Mouse (Mus musculus): ENCODE measurements around the gene Aff3.

Aff3 gene

DNA sequence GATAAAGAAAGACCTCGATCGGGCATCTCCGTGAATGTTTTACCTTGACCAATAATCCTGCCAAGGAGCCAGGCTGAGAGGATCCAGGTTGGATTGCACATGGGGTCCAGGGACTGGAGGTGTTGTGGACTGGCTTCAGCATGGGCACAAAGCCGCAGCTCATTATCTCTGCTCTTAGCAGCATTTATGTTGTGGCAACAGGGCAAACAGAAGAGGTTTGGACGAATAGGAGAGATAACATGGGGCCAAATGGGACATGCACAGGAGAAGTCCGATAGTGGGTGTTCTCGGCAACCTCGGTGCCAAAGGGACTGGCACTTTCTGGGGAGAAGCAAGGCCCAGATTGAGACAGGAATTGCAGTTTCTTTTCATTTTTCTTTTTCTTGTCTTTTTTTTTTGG, 342.9 kb downstream of the Aff3 start:
- ATAC-seq (ENCODE audit: low TSS enrichment) = no peak

GRCm38 (mm10) chr1:38320971-38321305, 343.8 kb downstream of the Aff3 start:
- ATAC-seq (ENCODE audit: low TSS enrichment) = no peak

DNA sequence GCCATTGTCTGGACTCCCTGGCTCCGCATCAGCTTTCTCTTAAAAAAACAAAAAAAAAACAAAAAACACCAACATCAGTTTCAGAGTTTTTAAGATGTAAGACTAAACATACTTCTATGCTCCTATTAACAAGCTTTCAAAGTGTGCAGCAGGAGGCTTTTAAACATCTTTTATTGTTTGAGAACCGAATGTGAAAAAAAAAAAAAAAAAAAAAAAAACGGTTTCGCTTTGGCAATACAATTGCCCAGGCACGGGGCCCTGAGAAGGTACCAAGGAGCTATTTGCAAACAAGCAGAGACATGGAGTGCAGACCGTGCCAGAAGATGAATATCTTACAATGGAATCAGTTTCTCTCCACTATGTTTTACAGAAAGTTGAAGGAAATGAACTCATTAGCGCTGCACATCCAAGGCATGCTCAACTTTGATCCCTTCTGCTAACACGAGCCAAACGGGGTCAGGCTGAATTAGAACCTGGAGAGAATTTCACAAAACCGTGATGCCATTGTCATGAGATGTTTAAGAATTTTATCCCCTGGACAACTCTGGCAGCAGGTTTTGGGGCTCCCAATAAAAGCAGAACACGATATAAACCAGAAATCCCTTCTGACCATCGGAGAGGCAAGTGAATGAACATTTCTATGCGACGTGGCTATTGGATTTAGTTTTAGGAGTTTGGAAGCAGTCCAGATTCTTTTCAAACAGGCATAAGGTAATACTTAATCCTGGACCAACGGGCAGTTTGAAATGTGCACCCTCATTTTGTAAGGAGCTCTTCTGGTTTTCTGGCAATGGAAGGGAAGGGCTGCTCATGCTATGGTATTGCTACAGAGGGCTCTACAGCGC, 344.4 kb downstream of the Aff3 start:
- no peak for ATAC-seq (ENCODE audit: low TSS enrichment)

GRCm38 (mm10) chr1:38318614-38319013, 346.1 kb downstream of the Aff3 start:
- ATAC-seq (ENCODE audit: low TSS enrichment) = peak; percentile 31; the same call in 1 of the 2 replicates

DNA sequence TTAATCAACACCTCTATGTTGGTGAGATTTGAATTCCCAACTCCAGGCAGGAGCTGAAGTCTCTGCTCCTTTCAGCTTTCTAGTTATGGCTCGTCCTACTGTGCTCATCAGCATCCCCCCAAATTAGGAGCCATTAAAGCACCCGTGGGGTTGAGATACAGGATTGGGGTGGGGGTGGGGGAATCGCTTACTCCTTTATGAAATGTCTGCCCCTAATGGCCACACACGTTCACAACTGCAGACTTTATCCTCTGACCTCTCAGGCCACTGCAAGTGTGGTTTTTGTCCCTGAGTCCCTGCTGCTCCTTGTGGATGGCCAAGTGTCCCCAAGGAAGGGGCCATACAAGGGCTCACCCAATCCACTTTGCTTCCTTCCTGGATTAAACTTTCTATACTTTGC, 348.8 kb downstream of the Aff3 start:
- ATAC-seq (ENCODE audit: low TSS enrichment) = no peak

GRCm38 (mm10) chr1:38310496-38310895, 354.3 kb downstream of the Aff3 start:
- ATAC-seq (ENCODE audit: low TSS enrichment) = no peak

DNA sequence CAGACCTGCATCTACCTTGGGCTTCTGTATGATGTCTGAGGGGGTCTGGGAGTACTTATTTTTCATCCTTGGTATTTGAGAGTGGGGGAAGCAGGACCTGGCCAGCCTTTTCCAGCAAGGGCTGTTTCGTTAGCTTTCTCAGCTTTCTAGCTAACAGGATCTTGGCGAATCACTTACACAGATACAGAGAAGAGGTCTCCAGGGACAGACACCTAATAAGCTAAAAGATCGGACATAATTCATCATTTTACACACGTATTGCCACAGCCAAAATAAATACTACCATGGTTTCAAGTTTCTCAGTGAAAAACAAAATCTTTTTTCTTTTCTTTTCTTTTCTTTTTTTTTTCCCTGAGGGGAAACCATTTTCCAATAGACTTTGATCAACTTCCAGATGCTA, 354.7 kb downstream of the Aff3 start:
- no peak for ATAC-seq (ENCODE audit: low TSS enrichment)

DNA sequence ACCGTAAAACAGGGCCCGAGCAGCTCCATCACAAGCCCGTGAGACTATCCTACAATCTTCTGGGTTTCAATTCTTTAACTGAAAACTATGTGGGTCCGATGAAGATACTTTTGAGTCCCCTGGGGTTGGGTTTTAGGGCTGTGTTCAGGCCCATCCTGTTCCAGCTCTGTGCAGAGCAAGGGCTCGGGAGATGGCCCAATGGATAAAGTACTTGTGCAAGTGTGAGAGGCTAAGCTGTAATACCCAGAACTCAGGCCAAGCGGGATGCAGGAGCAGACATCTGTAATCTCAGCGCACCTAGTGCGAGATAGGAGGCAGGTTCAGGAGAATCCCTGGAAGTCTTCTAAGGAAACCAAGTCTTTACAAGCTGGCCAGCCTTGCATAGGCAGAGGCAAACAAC, 355.4 kb downstream of the Aff3 start:
- no peak for ATAC-seq (ENCODE audit: low TSS enrichment)

- no peak for ATAC-seq (ENCODE audit: low TSS enrichment)
Measured at GRCm38 (mm10) chr1:38308705-38308996, 356.1 kb downstream of the Aff3 start.

- ATAC-seq (ENCODE audit: low TSS enrichment) = peak; percentile 38; the same call in 1 of the 2 replicates
Measured at GRCm38 (mm10) chr1:38307821-38308704, 356.7 kb downstream of the Aff3 start.

DNA sequence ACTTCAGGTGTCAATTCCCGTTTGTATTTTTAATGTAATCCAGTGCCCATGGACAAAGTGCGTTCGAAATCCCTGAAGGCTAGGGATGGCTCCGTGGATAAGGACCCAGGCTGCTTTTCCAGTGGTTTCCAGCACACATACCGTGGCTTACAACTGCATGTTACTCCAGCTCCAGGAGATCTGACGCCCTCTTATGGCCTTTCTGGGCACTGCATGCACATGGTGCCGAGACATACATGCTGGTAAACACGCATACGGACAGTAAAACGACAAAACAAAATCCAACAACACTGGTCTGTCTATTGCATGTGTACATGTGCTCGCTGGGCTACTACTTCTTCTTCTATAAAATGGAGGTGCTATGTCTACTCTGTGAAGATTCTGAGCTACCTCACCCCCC, 357.5 kb downstream of the Aff3 start:
- no peak for ATAC-seq (ENCODE audit: low TSS enrichment)

DNA sequence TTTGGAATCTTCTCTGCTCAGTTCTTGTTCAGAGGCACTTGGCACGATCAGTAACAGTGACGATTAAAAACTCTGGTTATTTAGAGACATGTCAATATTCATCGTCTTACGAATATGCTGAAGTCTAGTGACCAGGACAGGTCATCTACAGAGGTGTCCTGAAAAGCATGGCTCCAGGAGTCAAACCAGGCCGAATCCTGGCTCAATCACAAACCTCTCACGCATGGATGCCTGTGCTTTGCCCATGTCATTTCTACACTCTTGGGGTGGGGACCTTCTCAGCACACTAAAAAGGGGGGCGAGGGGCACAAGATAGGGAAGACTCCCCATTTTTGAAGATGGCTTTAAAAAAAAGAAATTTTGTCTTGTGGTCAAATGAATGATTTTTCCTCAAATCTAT, 358.6 kb downstream of the Aff3 start:
- no peak for ATAC-seq (ENCODE audit: low TSS enrichment)

DNA sequence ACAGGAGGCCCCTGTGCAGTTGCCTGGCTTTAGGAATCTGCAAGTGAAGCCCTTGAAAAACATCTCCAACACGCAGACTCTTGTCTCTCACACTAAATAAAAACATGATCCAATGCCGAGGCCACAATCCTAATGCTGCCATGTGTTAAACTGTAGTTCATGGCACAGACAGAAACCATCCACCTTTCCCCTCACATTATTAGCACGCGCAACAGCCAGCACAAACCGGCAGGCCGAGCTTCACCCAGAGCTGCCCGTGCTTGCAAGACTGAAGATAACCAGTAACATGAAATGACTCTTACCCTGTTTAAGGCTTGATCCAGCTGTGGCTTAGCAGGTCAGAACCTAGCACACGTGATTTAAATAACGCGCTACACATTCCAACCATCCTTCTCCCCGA, 360.4 kb downstream of the Aff3 start:
- ATAC-seq (ENCODE audit: low TSS enrichment) = no peak

- ATAC-seq (ENCODE audit: low TSS enrichment) = no peak
Measured at GRCm38 (mm10) chr1:38298291-38298690, 366.5 kb downstream of the Aff3 start.

DNA sequence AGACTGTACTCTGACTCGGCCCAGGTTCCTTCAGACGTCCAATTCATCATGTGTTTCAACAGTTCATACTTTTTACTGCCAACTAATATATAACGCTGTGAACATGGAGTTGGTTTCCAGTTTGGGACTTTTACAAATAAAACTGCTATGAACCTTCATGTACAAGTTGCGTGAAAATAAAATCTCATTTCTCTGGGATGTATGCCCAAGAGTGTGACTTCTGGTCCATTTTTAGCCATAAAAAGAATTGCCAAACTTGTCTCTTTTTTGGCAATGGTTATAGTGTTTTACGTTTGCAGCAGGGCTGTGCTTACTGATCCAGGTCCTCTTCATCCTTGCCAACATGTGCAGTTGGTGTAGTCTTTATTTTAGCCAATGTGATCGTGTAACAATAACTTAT, 369.8 kb downstream of the Aff3 start:
- peak; percentile 16; the same call in 1 of the 2 replicates for ATAC-seq (ENCODE audit: low TSS enrichment)

DNA sequence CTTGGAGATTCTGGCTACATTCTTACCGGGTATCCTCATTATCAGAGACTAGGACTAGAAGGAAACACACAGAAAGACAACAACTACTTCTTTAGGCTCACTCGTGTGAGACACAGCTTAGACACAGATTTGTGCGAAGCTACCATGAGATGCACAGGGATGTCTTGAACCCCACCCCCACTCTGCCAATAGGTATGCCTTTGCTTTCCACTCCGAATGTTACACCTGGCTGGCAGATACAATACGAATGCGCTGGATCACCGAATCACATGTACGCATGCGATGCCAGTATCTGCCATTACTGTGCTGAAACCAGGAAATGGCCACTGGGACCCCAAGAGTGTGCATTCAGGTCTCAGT, 370.4 kb downstream of the Aff3 start:
- no peak for ATAC-seq (ENCODE audit: low TSS enrichment)

DNA sequence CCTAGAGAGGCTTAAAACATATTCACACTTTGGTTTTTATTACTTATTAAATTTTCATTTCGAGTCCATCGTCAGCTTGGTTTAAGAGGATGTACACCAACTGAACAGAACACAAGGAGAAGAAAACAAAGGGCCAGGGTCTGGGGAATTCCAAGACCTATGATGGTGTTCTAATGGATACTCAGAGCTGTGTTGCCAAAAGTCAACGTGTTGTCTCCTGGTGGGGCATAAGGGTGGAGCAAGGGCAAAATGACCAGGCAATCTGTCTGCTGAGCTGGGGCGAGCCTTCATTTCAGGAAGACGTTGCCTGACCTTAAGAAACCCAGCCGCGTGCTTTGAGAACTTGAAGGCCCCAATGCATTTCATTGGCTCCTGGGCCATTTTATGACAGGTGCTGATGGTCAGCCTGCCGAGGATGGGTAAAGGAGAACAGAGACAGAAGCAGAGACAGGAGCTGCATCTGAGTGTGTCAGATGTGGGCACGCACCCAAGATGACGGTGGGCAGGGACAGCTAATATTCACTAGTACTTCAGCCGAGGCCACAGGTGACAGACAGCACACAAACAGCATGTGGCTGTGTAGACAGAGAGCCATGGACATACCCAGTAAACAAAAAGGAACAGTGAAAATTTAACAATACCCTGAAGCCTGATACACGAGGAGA, 371.0 kb downstream of the Aff3 start:
- ATAC-seq (ENCODE audit: low TSS enrichment) = no peak

GRCm38 (mm10) chr1:38292851-38293250, 371.9 kb downstream of the Aff3 start:
- no peak for ATAC-seq (ENCODE audit: low TSS enrichment)

DNA sequence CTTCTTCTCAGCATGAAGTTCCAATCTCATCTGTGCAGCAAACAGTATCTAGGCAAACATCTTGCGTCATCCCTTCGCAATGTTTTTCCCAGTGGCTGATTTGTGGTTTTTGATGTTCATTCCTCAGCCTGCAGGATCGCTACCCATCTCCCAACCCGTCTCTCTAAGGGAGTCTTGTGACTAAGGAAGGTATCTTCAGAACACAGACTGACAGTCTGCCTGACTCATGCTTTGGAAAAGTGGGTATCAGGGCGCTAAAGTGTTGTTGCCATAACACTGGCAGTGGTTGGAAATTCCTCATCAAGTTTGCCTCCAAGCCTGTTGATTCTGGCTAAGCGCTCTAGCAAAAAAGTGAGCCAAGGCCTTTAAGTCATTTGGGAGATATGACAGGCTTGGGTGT, 372.8 kb downstream of the Aff3 start:
- ATAC-seq (ENCODE audit: low TSS enrichment) = no peak

DNA sequence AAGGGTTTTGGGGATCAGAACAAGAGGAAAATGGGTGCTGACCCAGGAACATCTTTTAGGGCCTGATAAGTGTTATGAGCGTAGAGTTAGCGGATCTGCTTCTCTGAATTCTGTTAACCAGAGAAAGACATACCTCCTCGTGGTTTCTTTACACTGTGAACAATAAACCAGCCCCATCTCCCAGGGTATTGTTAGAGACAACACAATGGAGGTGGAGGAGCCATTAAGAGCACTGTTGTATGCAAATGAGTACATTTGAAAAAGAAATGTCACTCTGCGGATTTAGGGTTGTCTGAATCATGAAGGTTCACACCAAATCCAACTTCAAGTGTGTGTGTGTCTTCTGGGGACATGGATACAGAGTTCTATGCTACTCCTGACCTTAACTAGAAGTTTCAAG, 373.3 kb downstream of the Aff3 start:
- no peak for ATAC-seq (ENCODE audit: low TSS enrichment)

DNA sequence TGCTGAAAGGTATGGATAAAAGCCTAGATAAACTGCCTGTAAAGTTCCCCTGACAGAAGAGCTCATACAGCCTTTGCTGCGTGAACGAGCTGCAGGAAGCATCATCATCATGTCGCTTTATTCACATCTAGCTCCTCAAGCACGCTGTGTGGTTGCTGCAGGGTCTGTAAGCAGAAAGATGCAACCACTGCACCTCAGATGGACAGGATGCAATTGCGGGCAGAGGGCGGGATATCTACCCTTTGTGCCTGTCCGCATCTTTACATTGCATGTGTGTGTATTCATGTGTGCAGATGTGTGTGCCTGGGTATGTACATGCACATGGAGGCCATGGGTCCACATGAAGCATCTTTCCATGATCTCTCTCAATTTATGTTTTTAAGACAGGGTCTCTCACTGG, 373.9 kb downstream of the Aff3 start:
- no peak for ATAC-seq (ENCODE audit: low TSS enrichment)

- ATAC-seq (ENCODE audit: low TSS enrichment) = no peak
Measured at GRCm38 (mm10) chr1:38289891-38290290, 374.9 kb downstream of the Aff3 start.

DNA sequence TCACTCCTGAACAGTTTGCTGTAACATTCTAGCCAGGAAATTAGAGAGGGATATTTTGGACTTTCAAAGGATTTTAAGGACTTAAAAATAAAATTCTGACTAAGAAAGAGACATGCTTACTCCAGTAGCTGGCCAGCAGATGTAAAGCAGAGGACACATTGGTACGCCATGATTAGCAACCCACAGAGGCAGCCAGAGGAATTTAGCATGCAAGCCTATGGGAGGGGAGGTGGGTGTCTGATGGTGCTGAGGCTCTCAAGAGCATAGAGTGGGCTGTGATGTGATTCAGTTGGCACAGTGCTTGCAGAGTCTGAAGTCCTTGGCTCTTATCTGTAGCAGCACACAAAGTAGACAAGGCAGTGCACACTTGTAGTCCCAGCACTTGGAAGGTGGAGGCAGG, 376.0 kb downstream of the Aff3 start:
- ATAC-seq (ENCODE audit: low TSS enrichment) = peak; percentile 99
